17 mouse cellular contexts compared by ENCODE assay signal in genomic region chr8:83217891-83218290, GRCm38 (mm10). TPM values are rescaled to one million over a fixed set of nuclear protein-coding genes. Genes with fewer than 3 reads are reported as not detected.
"Had no signal": no experiment of that assay in that cellular context is flagged by ENCODE, and none has a peak within 500 bp of the region (broad histone marks: within the 10 kb centered on the region; RNA-seq: fewer than 3 reads in every experiment).

No protein-coding gene starts in this region.

- H3K36me3 ChIP-seq: neural tube, embryonic 15.5 days; stomach, embryonic 15.5 days had no signal

- H3K4me1 ChIP-seq: neural tube, embryonic 13.5 days; neural tube, embryonic 15.5 days; stomach, embryonic 15.5 days had no signal

- H3K4me2 ChIP-seq: neural tube, embryonic 13.5 days; neural tube, embryonic 15.5 days; stomach, embryonic 15.5 days had no signal

- DNase-seq: retina, postnatal 1 day; right cerebral cortex, adult 18-20 months; right cerebral cortex, postnatal 14 days; right cerebral cortex, postnatal 25 days; right cerebral cortex, postnatal 4 days; spleen, adult 18-20 months; thymus, adult 18-20 months; thymus, adult 2 months; thymus, postnatal 14 days; thymus, postnatal 25 days; thymus, postnatal 36 days; thymus, postnatal 4 days had no signal

- H3K27ac ChIP-seq: neural tube, embryonic 13.5 days; neural tube, embryonic 15.5 days; stomach, embryonic 15.5 days; stomach, postnatal 0 days had no signal

- H3K9ac ChIP-seq: neural tube, embryonic 13.5 days; neural tube, embryonic 15.5 days; stomach, embryonic 15.5 days had no signal

- H3K27me3 ChIP-seq: neural tube, embryonic 13.5 days; neural tube, embryonic 15.5 days; stomach, embryonic 15.5 days had no signal

- H3K9me3 ChIP-seq: neural tube, embryonic 13.5 days; neural tube, embryonic 15.5 days; stomach, embryonic 15.5 days had no signal

- H3K4me3 ChIP-seq: neural tube, embryonic 13.5 days; neural tube, embryonic 15.5 days; stomach, embryonic 15.5 days had no signal

RNA-seq across cellular contexts. Expression of gene Gm10645, which starts 51.9 kb away (rescaled TPM):
- polyA plus RNA-seq: testis, adult 2 months had no signal
